Mouse (Mus musculus): ENCODE data around the gene Pwp2.

- TF ChIP-seq POLR2A (IDR thresholded peaks at IDR 0.05; ENCODE audit: low read depth, low read length) (peak; percentile 98), CTCF (IDR thresholded peaks at IDR 0.05; ENCODE audit: borderline replicate concordance, insufficient read depth, low read length) (no peak)
Measured at GRCm38 (mm10) chr10:78184531-78185380, at the start of gene Pwp2.
